Mouse (Mus musculus): ENCODE data around the gene Lmnb2.

- TF ChIP-seq CTCF (IDR thresholded peaks at IDR 0.05; ENCODE audit: control insufficient read depth, insufficient read depth, insufficient read length): no peak
- TF ChIP-seq MAX (IDR thresholded peaks at IDR 0.05): no peak
- no peak for TF ChIP-seq MYOD1 (IDR thresholded peaks at IDR 0.05; ENCODE audit: control insufficient read depth, insufficient read length, low read depth)
- TF ChIP-seq CEBPB (IDR thresholded peaks at IDR 0.05; ENCODE audit: low read depth): no peak
Observed at GRCm38 (mm10) chr10:80909375-80910162, 8.5 kb downstream of the Lmnb2 start.

Measured in C2C12 (cell line).